Mouse (Mus musculus): ENCODE measurements around the gene Gm44502.

DNA sequence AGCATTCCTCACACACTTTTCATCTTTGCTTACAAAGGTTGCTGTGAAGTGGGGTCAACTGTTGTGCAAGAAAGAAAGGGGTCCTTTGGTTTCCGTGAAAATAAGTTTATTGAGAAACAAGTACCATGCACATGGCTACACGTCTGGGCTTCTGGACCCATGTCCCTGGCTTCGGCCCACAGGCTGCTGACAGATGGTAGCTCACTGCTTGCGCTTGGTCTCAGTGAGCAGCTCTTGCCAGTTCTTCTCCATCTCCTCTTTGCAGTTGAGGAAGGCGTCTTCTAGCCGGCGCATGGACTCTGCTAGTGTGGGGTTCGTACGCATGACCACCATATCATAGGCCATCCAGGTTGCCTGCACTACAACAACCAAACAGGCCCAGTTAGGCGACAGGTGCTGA is 39.4 kb downstream of the Gm44502 start:
- TF ChIP-seq CTCF (conservative IDR thresholded peaks at IDR 0.05; ENCODE audit: insufficient read depth, insufficient read length, low read depth, low read length): no peak
- TF ChIP-seq POLR2A (IDR thresholded peaks at IDR 0.05; ENCODE audit: low read depth, low read length): no peak

Measured in kidney, adult 2 months (tissue).